Mouse (Mus musculus) thymus, postnatal 0 days (tissue): Measurements from ENCODE around the gene Hacd1. TPM values are rescaled to one million over a fixed set of nuclear protein-coding genes. Genes with fewer than 3 reads are reported as not detected.
A peak's percentile ranks its signal among the peaks of the same experiment; 100 is the strongest.
"Not testable (repeated sequence)": the region's sequence is repeated elsewhere in the genome, so short reads cannot be mapped to it uniquely, and the experiment has no call there.

ENCODE experiments used
- DNase-seq: peaks from one replicate; pipeline ENCODE4 v3.0.0-alpha.2; 2015; ENCODE audit warnings: low spot score
- polyA plus RNA-seq: library from polyadenylated mRNA; unstranded; fragments of >200 nt; fragmentation: Nextera tagmentation; extraction: Ambion mirVana; gene quantifications from 2 replicates; pipeline ENCODE4 v1.2.1, GENCODE M21; 2015

Hacd1 gene
- polyA plus RNA-seq, result 45.0 and 49.2 TPM in 2 replicates

DNA sequence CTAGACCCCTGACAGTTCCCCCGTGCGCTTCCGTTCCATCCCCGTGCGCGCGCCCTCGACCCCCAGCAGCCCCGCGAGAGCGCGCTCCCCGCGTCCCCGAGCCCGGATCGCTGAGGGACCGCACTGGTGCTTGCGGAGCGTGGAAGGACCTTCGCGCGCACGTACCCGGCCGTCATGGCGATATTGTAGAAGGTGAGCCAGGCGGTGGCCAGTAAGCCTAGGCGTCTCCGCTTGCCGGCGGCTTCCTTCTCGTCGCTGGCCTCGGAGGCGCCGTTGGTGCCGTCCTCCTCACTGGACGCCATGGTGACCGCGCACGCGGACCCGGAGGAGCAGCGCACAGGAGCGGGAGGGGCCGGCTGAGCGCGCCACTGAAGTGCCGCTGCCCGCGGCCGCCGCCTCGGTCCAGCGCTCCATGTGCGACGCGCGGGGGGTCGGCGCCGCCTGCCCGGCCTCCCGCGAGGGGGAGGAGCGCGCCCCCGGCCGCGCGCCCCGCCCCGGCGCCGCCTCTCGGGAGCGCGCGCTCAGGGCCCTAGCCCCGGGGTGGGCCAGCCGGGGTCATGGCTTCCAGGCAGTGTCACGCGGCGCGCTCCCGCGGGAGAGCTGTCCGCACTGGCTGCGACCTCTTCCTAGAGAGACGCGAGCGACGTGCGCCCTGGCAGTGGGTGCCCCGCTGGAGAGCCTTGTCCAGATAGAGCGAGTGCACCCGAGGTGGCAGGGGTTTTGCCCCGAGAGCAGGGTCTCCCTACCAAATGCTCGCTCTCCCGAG, at the start of gene Hacd1:
Hacd1 (minus strand) TSS at position 570 of the 766 bp plus-strand sequence.
- DNase-seq, result peak; percentile 93

DNA sequence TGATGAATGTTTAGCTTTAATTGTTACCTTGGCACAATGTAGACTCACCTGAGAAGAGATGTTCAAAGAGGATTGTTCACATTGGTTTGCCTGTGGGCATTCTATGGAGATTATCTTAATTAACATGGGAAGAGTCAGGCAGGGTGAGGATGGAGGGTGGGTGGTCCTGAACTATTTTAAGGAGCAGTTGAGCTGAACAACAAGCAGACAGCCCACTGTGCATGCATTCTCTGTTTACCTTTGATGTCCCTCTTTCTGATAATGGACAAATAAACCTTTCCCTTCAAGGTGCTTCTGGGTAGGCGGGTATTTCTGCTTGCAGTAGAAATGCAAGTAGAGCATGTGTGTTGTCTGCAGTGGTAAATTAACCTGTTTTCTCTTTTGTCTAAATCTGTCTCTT, 48.0 kb upstream of the Hacd1 start:
- no peak for DNase-seq

DNA sequence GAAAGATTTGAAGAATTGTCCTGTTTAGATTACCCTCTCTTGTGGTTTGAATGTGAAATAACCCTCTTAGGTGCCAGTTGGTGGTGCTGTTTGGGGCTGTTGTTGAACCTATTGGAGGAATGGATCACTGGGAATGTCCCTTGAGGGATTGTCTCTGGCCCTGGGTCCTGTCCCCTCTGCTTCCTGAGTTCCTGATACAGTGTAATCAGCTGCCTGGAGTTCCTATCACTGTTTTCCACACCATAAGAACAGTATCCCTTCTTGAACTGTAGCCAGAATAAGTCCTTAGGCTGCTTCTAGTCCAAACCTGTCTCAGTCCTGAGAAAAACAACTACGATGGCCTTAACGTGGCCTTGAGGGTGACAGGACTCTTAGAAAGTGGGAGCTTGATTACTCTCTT, 46.7 kb upstream of the Hacd1 start:
- DNase-seq, result no peak

DNA sequence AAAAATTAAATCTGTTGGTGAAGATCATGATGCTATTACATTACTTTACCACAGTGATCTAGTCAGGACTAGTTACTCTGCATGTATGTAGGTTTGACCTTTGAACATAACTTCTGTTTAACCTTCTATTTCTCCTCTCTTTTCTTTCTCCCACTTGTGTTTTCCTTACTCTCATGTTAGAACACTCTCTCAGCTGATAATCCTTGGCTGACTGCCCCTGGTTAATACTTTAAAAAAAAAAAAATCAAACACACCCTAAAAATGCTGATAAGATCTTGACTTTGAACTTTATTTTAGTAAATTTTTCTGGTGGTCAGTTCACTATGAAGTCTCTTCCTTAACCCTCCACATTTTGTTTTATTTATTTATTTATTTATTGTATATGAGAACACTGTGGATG, 44.6 kb upstream of the Hacd1 start:
- DNase-seq, result no peak

- DNase-seq, result not testable (repeated sequence)
Measured at GRCm38 (mm10) chr2:14078527-14078926, 22.6 kb upstream of the Hacd1 start.

GRCm38 (mm10) chr2:14074221-14074901, 18.4 kb upstream of the Hacd1 start:
- DNase-seq, result no peak

GRCm38 (mm10) chr2:14073362-14074220, 17.7 kb upstream of the Hacd1 start, which contains the start of gene Stam:
Gene Stam (plus strand): TSS chr2:14074098.
- peak; percentile 89 for DNase-seq

GRCm38 (mm10) chr2:14073008-14073361, 17.1 kb upstream of the Hacd1 start:
- DNase-seq, result no peak

DNA sequence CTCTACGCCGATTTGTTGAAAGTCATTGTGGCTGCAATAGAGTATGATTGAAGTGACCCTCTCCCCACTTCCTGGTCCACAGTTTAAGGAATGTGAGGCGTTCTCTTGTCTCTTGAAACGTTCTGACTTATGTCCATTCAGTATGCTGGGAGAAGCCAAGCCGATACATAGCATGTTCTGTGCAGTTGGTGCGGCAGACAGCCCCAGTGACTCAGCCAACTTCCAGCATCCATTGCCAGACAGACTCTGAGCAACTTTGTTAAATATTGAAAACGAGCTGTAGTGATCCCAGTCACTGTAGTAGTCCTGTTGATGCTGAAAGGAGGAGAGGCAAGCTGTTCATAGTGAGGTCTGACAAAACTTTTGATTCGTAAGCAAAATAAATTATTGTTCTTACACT, 14.5 kb upstream of the Hacd1 start:
- no peak for DNase-seq

DNA sequence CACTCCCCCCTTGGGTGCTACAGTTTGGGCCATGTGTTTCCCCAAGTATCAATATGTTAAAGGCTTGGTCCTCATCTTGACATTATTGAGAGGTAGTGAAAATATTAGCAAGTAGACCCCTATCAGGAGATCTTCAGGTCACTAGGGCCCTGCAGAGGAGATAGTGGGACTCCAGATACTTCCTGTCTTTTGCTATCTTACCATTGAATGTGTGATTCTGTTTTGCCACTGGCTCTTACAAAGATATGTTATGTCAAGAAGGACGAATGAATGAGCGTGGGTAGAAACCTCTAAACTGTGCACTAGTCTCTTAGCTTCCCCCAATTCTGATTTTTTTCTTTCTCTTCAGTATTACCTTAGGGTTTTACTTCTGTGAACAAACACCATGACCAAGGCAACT, 13.1 kb upstream of the Hacd1 start:
- DNase-seq, result no peak

GRCm38 (mm10) chr2:14065704-14066650, 10.0 kb upstream of the Hacd1 start:
- DNase-seq, result no peak

- no peak for DNase-seq
Measured at GRCm38 (mm10) chr2:14055168-14055565, 768 bp downstream of the Hacd1 start.

- peak; percentile 7 for DNase-seq
Measured at GRCm38 (mm10) chr2:14054716-14055115, 1.2 kb downstream of the Hacd1 start.

DNA sequence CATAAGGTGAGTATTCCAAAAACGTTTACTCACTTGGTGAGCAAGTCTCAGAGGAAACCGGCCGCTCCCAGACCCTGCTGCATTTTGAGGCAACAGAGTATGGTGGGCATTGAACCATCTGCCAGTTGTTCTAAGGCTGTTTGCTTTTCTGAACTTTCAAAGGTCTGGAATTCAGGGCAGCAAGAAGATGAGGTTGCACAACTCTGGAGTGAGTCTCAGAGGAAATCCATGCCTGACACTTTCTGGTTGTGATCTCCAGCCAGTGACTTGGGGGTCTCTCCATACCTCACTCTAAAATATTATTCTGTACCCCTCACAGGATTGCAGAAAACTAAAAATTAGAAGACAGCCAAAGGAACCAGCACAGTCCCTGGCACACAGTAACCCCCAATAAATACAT, 1.8 kb downstream of the Hacd1 start:
- no peak for DNase-seq

DNA sequence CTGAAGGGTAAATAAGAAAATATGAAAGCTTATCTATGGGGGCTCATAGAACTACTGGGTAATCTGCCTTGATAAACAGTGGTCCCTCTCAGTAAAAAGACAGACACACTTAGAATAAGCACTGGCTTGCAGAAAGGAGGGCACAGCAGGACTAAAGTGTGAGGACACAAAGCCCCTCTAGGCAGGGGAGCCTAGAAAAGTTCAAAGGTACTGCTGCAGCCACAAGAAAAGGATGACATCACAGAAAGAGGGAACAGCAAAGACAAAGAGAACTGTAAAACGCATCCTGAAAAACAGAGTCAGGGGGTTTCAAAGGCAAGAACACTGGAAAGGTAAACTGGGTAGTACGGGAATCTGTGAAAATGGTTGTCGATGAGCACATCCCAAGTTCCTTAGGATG, 2.3 kb downstream of the Hacd1 start:
- peak; percentile 59 for DNase-seq

- no peak for DNase-seq
Measured at GRCm38 (mm10) chr2:14048808-14049207, 7.1 kb downstream of the Hacd1 start.

GRCm38 (mm10) chr2:14048381-14048780, 7.6 kb downstream of the Hacd1 start:
- peak; percentile 78 for DNase-seq

- DNase-seq, result no peak
Measured at GRCm38 (mm10) chr2:14043577-14044170, 12.3 kb downstream of the Hacd1 start.

DNA sequence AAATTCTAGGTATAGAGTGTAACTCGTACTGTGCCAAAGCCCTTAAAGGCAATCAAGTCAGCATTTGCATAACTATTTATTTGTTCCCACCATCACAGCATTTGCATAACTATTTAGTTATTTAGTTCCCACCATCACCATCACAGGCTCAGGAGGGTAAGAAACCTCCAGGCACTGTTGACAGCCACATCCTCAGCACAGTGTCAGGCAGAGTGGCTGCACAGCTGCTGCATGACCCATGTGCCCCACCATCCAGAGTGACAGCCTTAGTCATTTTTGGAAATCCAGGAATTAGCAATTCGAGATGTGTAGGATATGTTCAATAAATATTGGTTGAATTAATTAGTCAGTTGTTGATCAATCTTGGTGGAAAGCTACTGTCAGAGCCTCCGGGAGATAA, 12.9 kb downstream of the Hacd1 start:
- no peak for DNase-seq

- DNase-seq, result no peak
Measured at GRCm38 (mm10) chr2:14041249-14041648, 14.7 kb downstream of the Hacd1 start.
